Mouse (Mus musculus): ENCODE data around the gene N4bp2.

DNA sequence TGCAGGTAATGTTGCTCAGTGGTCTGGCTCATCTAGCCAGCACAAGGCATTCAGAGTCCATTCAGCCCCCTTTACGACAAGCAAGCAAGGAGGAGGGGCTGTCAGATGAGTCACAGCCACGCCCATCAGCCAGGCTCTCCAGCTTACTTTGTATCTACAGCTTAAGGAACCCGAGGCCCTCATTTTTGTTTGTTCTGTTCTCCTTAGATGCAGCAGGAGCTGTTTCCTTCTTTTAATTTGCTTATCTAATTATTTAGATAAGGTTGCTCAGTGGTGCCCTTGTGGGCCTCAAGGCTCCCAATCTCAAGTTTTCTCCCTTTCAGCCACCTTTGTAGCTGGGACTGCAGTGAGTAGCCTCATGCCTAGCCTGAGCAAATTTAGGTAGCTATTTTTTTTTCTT lies 45.0 kb upstream of the N4bp2 start:
- TF ChIP-seq CTCF (IDR thresholded peaks at IDR 0.05; ENCODE audit: borderline replicate concordance, insufficient read depth, low read length) (no peak), POLR2A (IDR thresholded peaks at IDR 0.05; ENCODE audit: low read depth, low read length) (no peak)

Data from embryonic fibroblast, embryonic 13.5 days (primary cell).